Mouse (Mus musculus) C2C12 (cell line): ENCODE measurements at regions not wholly inside any gene's neighbourhood (a gene's known extent, or its start where the extent isn't known, plus 50 kb on each side); places are given as distances from the start of the nearest gene placed in this dataset.

ENCODE experiments used
- CTCF ChIP-seq: IDR thresholded peaks from one replicate; pipeline ENCODE4 v1.5.1; 2011; ENCODE audit not compliant: control insufficient read depth, insufficient read depth, insufficient read length
- MAX ChIP-seq: IDR thresholded peaks from one replicate; pipeline ENCODE4 v1.6.1; 2011; ENCODE audit warnings: mild to moderate bottlenecking, control low read depth
- MYOG ChIP-seq: IDR thresholded peaks from one replicate; pipeline ENCODE4 v1.6.1; 2011; ENCODE audit not compliant: control insufficient read depth, insufficient read length; ENCODE audit errors: extremely low read depth
- USF1 ChIP-seq: IDR thresholded peaks from one replicate; pipeline ENCODE4 v1.6.1; 2011; ENCODE audit warnings: low read depth, mild to moderate bottlenecking, control low read depth, moderate library complexity

GRCm38 (mm10) chr1:119299842-119300752, 122.0 kb downstream of the Inhbb start:
- TF ChIP-seq CTCF (no peak), USF1 (no peak), MYOG (no peak), MAX (no peak)
